Mouse (Mus musculus): ENCODE results near the gene Atp6v0c.

- TF ChIP-seq CTCF (IDR thresholded peaks at IDR 0.05; ENCODE audit: insufficient read depth, low read length), result no peak
- TF ChIP-seq POLR2A (IDR thresholded peaks at IDR 0.05; ENCODE audit: borderline replicate concordance, extremely low read depth, low read depth, low read length), result no peak
Observed at GRCm38 (mm10) chr17:24171738-24172137, 2.2 kb upstream of the Atp6v0c start.

Measured in lung, adult 2 months (tissue).